Comparison of ENCODE assay signal across 13 mouse cellular contexts in the genomic region with DNA sequence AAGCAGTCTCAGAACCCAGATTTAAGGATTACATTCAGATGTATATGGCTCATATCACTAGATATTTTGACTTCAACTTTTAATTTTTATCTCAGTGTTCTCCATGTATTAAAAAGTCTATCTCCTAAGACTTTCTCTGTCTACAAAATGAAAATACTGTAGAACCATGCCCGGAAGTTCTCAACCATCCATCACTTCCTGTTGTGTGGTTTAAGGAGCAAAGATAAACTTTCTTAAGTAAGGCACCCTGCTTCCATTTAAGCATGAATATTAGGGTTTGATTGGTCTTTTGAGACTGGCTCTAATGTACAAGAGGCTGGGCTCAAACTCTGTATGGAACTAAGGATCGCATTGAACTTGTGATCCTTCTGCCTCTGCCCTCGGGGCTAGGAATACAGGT.
"Had no signal": no experiment of that assay in that cellular context is flagged by ENCODE, and none has a peak within 500 bp of the region (broad histone marks: within the 10 kb centered on the region; RNA-seq: fewer than 3 reads in every experiment).

No protein-coding gene starts in this region.

- DNase-seq: lung, adult 18-20 months; lung, embryonic 14.5 days; lung, postnatal 10 days; lung, postnatal 4 days; midbrain, embryonic 14.5 days; retina, postnatal 1 day; right cerebral cortex, adult 18-20 months; right cerebral cortex, postnatal 25 days; right cerebral cortex, postnatal 4 days; spleen, adult 18-20 months; thymus, adult 2 months; thymus, postnatal 36 days had no signal

- ATAC-seq: midbrain, embryonic 16.5 days had no signal
